Mouse (Mus musculus): ENCODE measurements around the gene Fgf12. TPM values are rescaled to one million over a fixed set of nuclear protein-coding genes. Genes with fewer than 3 reads are reported as not detected.

The Fgf12 gene
- total RNA-seq, 2 experiments from 2014 or later, result 0.94 TPM; not detected in 1

GRCm38 (mm10) chr16:28140972-28141371 is 611.9 kb downstream of the Fgf12 start:
- no peak for ATAC-seq (replicated peaks; ENCODE audit: low FRiP score, poor library complexity, severe bottlenecking)

- no peak for ATAC-seq (replicated peaks; ENCODE audit: low FRiP score, poor library complexity, severe bottlenecking)
These were observed 625.9 kb downstream of the Fgf12 start for GRCm38 (mm10) chr16:28127006-28127405.

Other genes with a start within 250 kb of the Fgf12 start
- gene Mb21d2, start 176.6 kb upstream of the Fgf12 start, total RNA-seq (2015; ENCODE audit: low replicate concordance), result not detected in 2 replicates
- not detected in 2 replicates for gene Mb21d2, start 176.6 kb upstream of the Fgf12 start, total RNA-seq (2017; ENCODE audit: low replicate concordance)